26 mouse cellular contexts compared by ENCODE assay signal in genomic region chr8:127293025-127293729, GRCm38 (mm10).
A peak's percentile ranks its signal among the peaks of the same experiment; 100 is the strongest.
DNase-seq lines count a peak whose midpoint lies in the region; ATAC-seq lines count a peak whose summit lies in the region.
"Had no signal": no experiment of that assay in that cellular context is flagged by ENCODE, and none has a peak within 500 bp of the region (broad histone marks: within the 10 kb centered on the region; RNA-seq: fewer than 3 reads in every experiment).

No protein-coding gene starts in this region.

- no peak for ATAC-seq in midbrain, embryonic 12.5 days (ENCODE audit: low FRiP score, low read depth)
- ATAC-seq in midbrain, embryonic 11.5 days (ENCODE audit: low FRiP score) = no peak
- no peak for ATAC-seq in hindbrain, embryonic 14.5 days (ENCODE audit: low FRiP score)
- peak; percentile 68 for ATAC-seq in intestine, embryonic 15.5 days
- no peak for ATAC-seq in midbrain, embryonic 16.5 days
- ATAC-seq: activated CD4-positive, CD25-positive, alpha-beta regulatory T cell, adult 4 months; forebrain, embryonic 13.5 days had no signal

- WGBS in midbrain, embryonic 12.5 days = 60% methylated on average over 6 of the region's 6 CpGs
- WGBS in midbrain, embryonic 11.5 days = 70% methylated on average over 6 of the region's 6 CpGs
- WGBS in hindbrain, embryonic 14.5 days = 54% methylated on average over 6 of the region's 6 CpGs
- WGBS in intestine, embryonic 15.5 days = 76% methylated on average over 6 of the region's 6 CpGs
- WGBS in midbrain, embryonic 16.5 days = 48% methylated on average over 6 of the region's 6 CpGs

- H3K27ac ChIP-seq in midbrain, embryonic 12.5 days (replicated peaks) = 0 out of 2 replicates have a peak overlapping the region, but pooled peaks have one; percentile 30
- H3K27ac ChIP-seq in midbrain, embryonic 11.5 days (ENCODE audit: low read depth, low read length) = no peak overlapping the region
- H3K27ac ChIP-seq in hindbrain, embryonic 14.5 days = peak overlapping the region; percentile 67
- peak overlapping the region; percentile 27; the same call in 1 of the 2 replicates for H3K27ac ChIP-seq in intestine, embryonic 15.5 days
- H3K27ac ChIP-seq in midbrain, embryonic 16.5 days (ENCODE audit: low read length) = peak overlapping the region; percentile 76
- H3K27ac ChIP-seq: forebrain, embryonic 13.5 days; limb, embryonic 13.5 days; lung, embryonic 15.5 days had no signal

- H3K9me3 ChIP-seq in midbrain, embryonic 12.5 days = no peaks in the 10 kb centered on the region
- no peaks in the 10 kb centered on the region for H3K9me3 ChIP-seq in midbrain, embryonic 11.5 days (ENCODE audit: control insufficient read depth, low read length)
- H3K9me3 ChIP-seq in hindbrain, embryonic 14.5 days (ENCODE audit: control insufficient read depth, low read length) = no peaks in the 10 kb centered on the region
- no peaks in the 10 kb centered on the region for H3K9me3 ChIP-seq in intestine, embryonic 15.5 days
- no peaks in the 10 kb centered on the region for H3K9me3 ChIP-seq in midbrain, embryonic 16.5 days (replicated peaks; ENCODE audit: control insufficient read depth, low read length, poor library complexity, severe bottlenecking)
- H3K9me3 ChIP-seq: forebrain, embryonic 13.5 days; limb, embryonic 13.5 days; lung, embryonic 15.5 days had no signal

- no peaks in the 10 kb centered on the region for H3K36me3 ChIP-seq in midbrain, embryonic 12.5 days
- H3K36me3 ChIP-seq in midbrain, embryonic 11.5 days (ENCODE audit: control insufficient read depth, insufficient read depth, low read length) = no peaks in the 10 kb centered on the region
- H3K36me3 ChIP-seq in hindbrain, embryonic 14.5 days (replicated peaks; ENCODE audit: control insufficient read depth, insufficient read depth) = no peaks in the 10 kb centered on the region
- H3K36me3 ChIP-seq in intestine, embryonic 15.5 days = no peaks in the 10 kb centered on the region
- no peaks in the 10 kb centered on the region for H3K36me3 ChIP-seq in midbrain, embryonic 16.5 days (ENCODE audit: control insufficient read depth, insufficient read depth, low read length)
- H3K36me3 ChIP-seq: limb, embryonic 13.5 days; lung, embryonic 15.5 days had no signal

- H3K27me3 ChIP-seq in midbrain, embryonic 12.5 days = no peaks in the 10 kb centered on the region
- no peaks in the 10 kb centered on the region for H3K27me3 ChIP-seq in midbrain, embryonic 11.5 days (ENCODE audit: control insufficient read depth, insufficient read depth, low read length)
- no peaks in the 10 kb centered on the region for H3K27me3 ChIP-seq in hindbrain, embryonic 14.5 days (ENCODE audit: control insufficient read depth, insufficient read depth, low read length)
- no peaks in the 10 kb centered on the region for H3K27me3 ChIP-seq in intestine, embryonic 15.5 days (replicated peaks)
- H3K27me3 ChIP-seq in midbrain, embryonic 16.5 days (ENCODE audit: control insufficient read depth, insufficient read depth, low read depth, low read length) = no peaks in the 10 kb centered on the region
- H3K27me3 ChIP-seq: forebrain, embryonic 13.5 days; limb, embryonic 13.5 days; lung, embryonic 15.5 days had no signal

- H3K4me2 ChIP-seq in midbrain, embryonic 12.5 days (replicated peaks) = no peak overlapping the region
- H3K4me2 ChIP-seq in midbrain, embryonic 11.5 days = no peak overlapping the region
- no peak overlapping the region for H3K4me2 ChIP-seq in hindbrain, embryonic 14.5 days (replicated peaks)
- no peak overlapping the region for H3K4me2 ChIP-seq in intestine, embryonic 15.5 days (replicated peaks)
- H3K4me2 ChIP-seq in midbrain, embryonic 16.5 days (ENCODE audit: low read length) = no peak overlapping the region
- H3K4me2 ChIP-seq: forebrain, embryonic 13.5 days; heart, embryonic 11.5 days; limb, embryonic 13.5 days; liver, embryonic 11.5 days; lung, embryonic 15.5 days had no signal

- no peak overlapping the region for H3K4me3 ChIP-seq in midbrain, embryonic 12.5 days
- H3K4me3 ChIP-seq in midbrain, embryonic 11.5 days (ENCODE audit: low read depth, low read length) = no peak overlapping the region
- H3K4me3 ChIP-seq in hindbrain, embryonic 14.5 days (replicated peaks; ENCODE audit: low read length) = no peak overlapping the region
- no peak overlapping the region for H3K4me3 ChIP-seq in intestine, embryonic 15.5 days (replicated peaks)
- no peak overlapping the region for H3K4me3 ChIP-seq in midbrain, embryonic 16.5 days (ENCODE audit: low read depth, low read length)
- H3K4me3 ChIP-seq: forebrain, embryonic 13.5 days; limb, embryonic 13.5 days; lung, embryonic 15.5 days had no signal

- no peak overlapping the region for H3K9ac ChIP-seq in midbrain, embryonic 12.5 days (replicated peaks)
- H3K9ac ChIP-seq in midbrain, embryonic 11.5 days (ENCODE audit: low read length) = no peak overlapping the region
- no peak overlapping the region for H3K9ac ChIP-seq in hindbrain, embryonic 14.5 days
- H3K9ac ChIP-seq in intestine, embryonic 15.5 days = no peak overlapping the region
- no peak overlapping the region for H3K9ac ChIP-seq in midbrain, embryonic 16.5 days (ENCODE audit: low read depth, low read length)
- H3K9ac ChIP-seq: forebrain, embryonic 13.5 days; limb, embryonic 13.5 days; lung, embryonic 15.5 days had no signal

- H3K4me1 ChIP-seq in midbrain, embryonic 12.5 days = peaks cover 6% of the 10 kb centered on the region
- peaks cover 4% of the 10 kb centered on the region; the same call in 1 of the 2 replicates for H3K4me1 ChIP-seq in midbrain, embryonic 11.5 days (ENCODE audit: control insufficient read depth, insufficient read depth, low read length)
- 0 out of 2 replicates have a peak, but pooled peaks cover 7% of the 10 kb centered on the region for H3K4me1 ChIP-seq in hindbrain, embryonic 14.5 days (replicated peaks; ENCODE audit: control insufficient read depth, insufficient read depth, low read length)
- H3K4me1 ChIP-seq in intestine, embryonic 15.5 days (replicated peaks) = no peaks in the 10 kb centered on the region
- H3K4me1 ChIP-seq in midbrain, embryonic 16.5 days (ENCODE audit: control insufficient read depth, insufficient read depth, low read length) = peaks cover 13% of the 10 kb centered on the region
- H3K4me1 ChIP-seq: limb, embryonic 13.5 days; lung, embryonic 15.5 days had no signal

- DNase-seq in midbrain, embryonic 11.5 days (ENCODE audit: low spot score, missing footprints) = no peak
- no peak for DNase-seq in hindbrain, embryonic 14.5 days (ENCODE audit: low spot score)
- no peak for DNase-seq in embryo, embryonic 10.5 days (ENCODE audit: low spot score)
- no peak for DNase-seq in kidney, postnatal 14 days
- no peak for DNase-seq in urinary bladder, postnatal 14 days (ENCODE audit: low spot score)
- DNase-seq: adrenal gland, adult 2 months; adrenal gland, postnatal 36 days; B cell, adult 2 months; cerebellum, adult 18-20 months; gastrocnemius, postnatal 25 days; heart, adult 18-20 months; heart, postnatal 4 days; kidney, adult 11 months; kidney, postnatal 4 days; right cerebral cortex, postnatal 25 days; thymus, adult 2 months; thymus, postnatal 36 days had no signal
